Mouse (Mus musculus): ENCODE results near the gene Foxd4. TPM values are rescaled to one million over a fixed set of nuclear protein-coding genes. Genes with fewer than 3 reads are reported as not detected.

Foxd4 gene
- polyA plus RNA-seq (2015; fragmentation: Nextera tagmentation; extraction: Ambion mirVana): not detected in 2 replicates

- ATAC-seq (replicated peaks; ENCODE audit: low FRiP score, low read depth) (no peak), DNase-seq (ENCODE audit: low spot score) (no peak)
- Histone ChIP-seq H3K4me1 (replicated peaks; ENCODE audit: insufficient read depth, low read length) (peaks cover 15% of the 10 kb centered on the region; the same call in 1 of the 2 replicates), H3K27ac (no peak within 1 kb of the TSS), H3K4me3 (replicated peaks; ENCODE audit: low read depth, low read length) (peak within 1 kb of the TSS; percentile 35), H3K27me3 (ENCODE audit: insufficient read depth, low read length) (peaks cover 72% of the 10 kb centered on the region), H3K9ac (ENCODE audit: low read depth, low read length) (no peak within 1 kb of the TSS), H3K4me2 (ENCODE audit: low read length) (peak within 1 kb of the TSS; percentile 60), H3K36me3 (ENCODE audit: insufficient read depth, low read length) (no peaks in the 10 kb centered on the region), H3K9me3 (replicated peaks; ENCODE audit: low read length) (no peaks in the 10 kb centered on the region)
- TF ChIP-seq CTCF (IDR thresholded peaks at IDR 0.05; ENCODE audit: low read depth): no peak
- WGBS: under 1% methylated on average over 27 of the region's 27 CpGs
These were observed at the start of gene Foxd4 for GRCm38 (mm10) chr19:24900581-24901220. Foxd4 (minus strand) TSS chr19:24901197.

- Histone ChIP-seq H3K4me2 (ENCODE audit: low read length) (no peak overlapping the region), H3K27ac (no peak overlapping the region), H3K4me3 (replicated peaks; ENCODE audit: low read depth, low read length) (no peak overlapping the region), H3K4me1 (replicated peaks; ENCODE audit: insufficient read depth, low read length) (no peaks in the 10 kb centered on the region), H3K27me3 (ENCODE audit: insufficient read depth, low read length) (no peaks in the 10 kb centered on the region), H3K9me3 (replicated peaks; ENCODE audit: low read length) (no peaks in the 10 kb centered on the region), H3K9ac (ENCODE audit: low read depth, low read length) (no peak overlapping the region), H3K36me3 (ENCODE audit: insufficient read depth, low read length) (peaks cover 2% of the 10 kb centered on the region; the same call in 1 of the 2 replicates)
- no peak for TF ChIP-seq CTCF (IDR thresholded peaks at IDR 0.05; ENCODE audit: low read depth)
- ATAC-seq (replicated peaks; ENCODE audit: low FRiP score, low read depth): no peak
- no peak for DNase-seq (ENCODE audit: low spot score)
These were observed 44.7 kb upstream of the Foxd4 start for GRCm38 (mm10) chr19:24945521-24946262.

GRCm38 (mm10) chr19:24937084-24937483 is 36.1 kb upstream of the Foxd4 start:
- ATAC-seq (replicated peaks; ENCODE audit: low FRiP score, low read depth): no peak
- no peak overlapping the region for H3K4me3 ChIP-seq (replicated peaks; ENCODE audit: low read depth, low read length)
- TF ChIP-seq CTCF (IDR thresholded peaks at IDR 0.05; ENCODE audit: low read depth): no peak

GRCm38 (mm10) chr19:24929041-24929440 is 28.0 kb upstream of the Foxd4 start:
- Histone ChIP-seq H3K4me2 (ENCODE audit: low read length) (no peak overlapping the region), H3K9ac (ENCODE audit: low read depth, low read length) (no peak overlapping the region), H3K36me3 (ENCODE audit: insufficient read depth, low read length) (no peaks in the 10 kb centered on the region), H3K27me3 (ENCODE audit: insufficient read depth, low read length) (no peaks in the 10 kb centered on the region), H3K27ac (no peak overlapping the region), H3K4me1 (replicated peaks; ENCODE audit: insufficient read depth, low read length) (no peaks in the 10 kb centered on the region), H3K4me3 (replicated peaks; ENCODE audit: low read depth, low read length) (no peak overlapping the region), H3K9me3 (replicated peaks; ENCODE audit: low read length) (no peaks in the 10 kb centered on the region)
- whole genome bisulfite sequencing: 44% methylated on average over 1 of the region's 1 CpGs
- no peak for TF ChIP-seq CTCF (IDR thresholded peaks at IDR 0.05; ENCODE audit: low read depth)
- DNase-seq (ENCODE audit: low spot score) (peak; percentile 7), ATAC-seq (replicated peaks; ENCODE audit: low FRiP score, low read depth) (no peak)

More at GRCm38 (mm10) chr19:24937084-24937483, 36.1 kb upstream of the Foxd4 start:
- Histone ChIP-seq H3K4me2 (ENCODE audit: low read length) (no peak overlapping the region), H3K27ac (no peak overlapping the region), H3K27me3 (ENCODE audit: insufficient read depth, low read length) (no peaks in the 10 kb centered on the region), H3K4me1 (replicated peaks; ENCODE audit: insufficient read depth, low read length) (no peaks in the 10 kb centered on the region), H3K9me3 (replicated peaks; ENCODE audit: low read length) (no peaks in the 10 kb centered on the region), H3K36me3 (ENCODE audit: insufficient read depth, low read length) (0 out of 2 replicates have a peak, but pooled peaks cover 3% of the 10 kb centered on the region), H3K9ac (ENCODE audit: low read depth, low read length) (no peak overlapping the region)
- no peak for DNase-seq (ENCODE audit: low spot score)
- 80% methylated on average over 1 of the region's 1 CpGs for WGBS

- no peaks in the 10 kb centered on the region for H3K9me3 ChIP-seq (replicated peaks; ENCODE audit: low read length)
- H3K4me1 ChIP-seq (replicated peaks; ENCODE audit: insufficient read depth, low read length): no peaks in the 10 kb centered on the region
- no peak overlapping the region for H3K4me3 ChIP-seq (replicated peaks; ENCODE audit: low read depth, low read length)
- WGBS: 93% methylated on average over 5 of the region's 5 CpGs
- no peak for TF ChIP-seq CTCF (IDR thresholded peaks at IDR 0.05; ENCODE audit: low read depth)
- H3K36me3 ChIP-seq (ENCODE audit: insufficient read depth, low read length): peaks cover 11% of the 10 kb centered on the region; the same call in 1 of the 2 replicates
- no peak overlapping the region for H3K9ac ChIP-seq (ENCODE audit: low read depth, low read length)
- no peak for DNase-seq (ENCODE audit: low spot score)
- H3K4me2 ChIP-seq (ENCODE audit: low read length): no peak overlapping the region
- ATAC-seq (replicated peaks; ENCODE audit: low FRiP score, low read depth): no peak
- H3K27me3 ChIP-seq (ENCODE audit: insufficient read depth, low read length): no peaks in the 10 kb centered on the region
- H3K27ac ChIP-seq: no peak overlapping the region
These were observed 19.9 kb upstream of the Foxd4 start for GRCm38 (mm10) chr19:24920866-24921265.

- Histone ChIP-seq H3K27ac (no peak overlapping the region), H3K9me3 (replicated peaks; ENCODE audit: low read length) (no peaks in the 10 kb centered on the region), H3K4me2 (ENCODE audit: low read length) (no peak overlapping the region), H3K4me1 (replicated peaks; ENCODE audit: insufficient read depth, low read length) (no peaks in the 10 kb centered on the region), H3K9ac (ENCODE audit: low read depth, low read length) (no peak overlapping the region), H3K4me3 (replicated peaks; ENCODE audit: low read depth, low read length) (no peak overlapping the region), H3K27me3 (ENCODE audit: insufficient read depth, low read length) (peaks cover 8% of the 10 kb centered on the region; the same call in 1 of the 2 replicates), H3K36me3 (ENCODE audit: insufficient read depth, low read length) (no peaks in the 10 kb centered on the region)
- ATAC-seq (replicated peaks; ENCODE audit: low FRiP score, low read depth) (no peak), DNase-seq (ENCODE audit: low spot score) (no peak)
- WGBS: 94% methylated on average over 3 of the region's 3 CpGs
- TF ChIP-seq CTCF (IDR thresholded peaks at IDR 0.05; ENCODE audit: low read depth): no peak
These were observed 7.6 kb upstream of the Foxd4 start for GRCm38 (mm10) chr19:24908385-24909155.
